Mouse (Mus musculus) CH12F3 (cell line): Measurements from ENCODE around the gene Prss57.

ENCODE experiments used
- in situ Hi-C: fragments of 300-500 bp; cut with MboI; formaldehyde crosslinking; loops from 2 replicates; pipeline ENCODE4 v1.14.3; 2020; ENCODE audit warnings: low sequenced_read_pairs

Prss57 gene

DNA sequence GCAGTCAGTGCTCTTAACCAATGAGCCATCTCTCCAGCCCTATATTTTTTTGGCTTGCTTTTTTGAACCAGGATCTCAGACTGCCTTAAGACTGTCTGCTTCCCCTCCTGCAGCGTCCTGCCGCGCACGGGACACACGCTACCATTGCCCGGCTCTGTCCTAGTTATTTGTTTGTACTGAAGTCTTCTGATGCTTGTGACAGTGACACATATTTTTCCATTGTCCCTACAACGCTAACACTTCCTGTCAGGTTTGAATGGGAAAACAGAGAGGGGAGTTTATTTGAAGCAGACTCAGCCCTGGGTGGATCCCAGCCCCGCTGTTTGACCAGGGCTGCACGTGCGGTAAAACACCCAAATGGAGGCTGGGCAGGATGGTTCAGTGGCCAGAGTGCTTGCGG lies 18.0 kb upstream of the Prss57 start:
- in situ Hi-C loops, result no loop called here

DNA sequence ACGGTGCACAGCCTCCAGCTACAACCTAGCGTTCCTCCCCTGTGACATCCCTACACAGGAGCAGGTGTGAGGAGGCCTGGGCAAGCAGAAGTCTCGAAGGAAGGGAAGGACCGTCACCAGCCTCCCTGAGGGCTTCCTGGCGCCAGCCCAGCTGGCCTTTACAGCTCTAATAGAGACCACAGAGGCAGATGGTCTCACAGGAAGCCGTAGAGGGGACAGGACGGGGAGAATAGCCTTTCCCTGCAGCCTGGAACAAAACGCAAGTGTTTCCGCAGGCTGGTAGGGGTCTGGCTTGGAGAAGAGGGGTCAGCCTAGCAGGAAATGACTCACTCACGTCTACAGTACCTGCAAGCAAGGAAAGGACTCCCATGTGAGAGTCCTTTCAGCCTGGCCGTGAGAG lies 17.1 kb upstream of the Prss57 start:
- in situ Hi-C loops, result no loop called here

DNA sequence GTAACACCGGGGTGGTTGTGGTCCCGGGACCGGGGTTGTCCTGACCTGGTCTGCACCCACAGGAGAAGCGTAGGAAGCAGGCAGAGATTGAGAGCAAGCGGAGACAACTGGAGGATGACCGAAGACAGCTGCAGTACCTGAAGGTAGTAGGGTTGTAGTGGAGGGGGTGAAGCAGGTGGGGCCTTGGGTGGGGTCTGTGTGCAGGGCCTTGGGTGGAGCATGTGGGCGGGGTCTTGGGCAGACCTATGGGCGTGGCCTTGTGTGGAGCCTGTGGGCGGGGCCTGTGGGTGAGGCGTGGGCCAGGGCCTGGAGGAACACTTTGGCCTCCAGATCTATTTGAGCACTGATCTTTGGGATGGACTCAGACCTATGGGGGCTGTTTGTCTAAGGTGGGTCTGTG lies 16.2 kb upstream of the Prss57 start:
- in situ Hi-C loops, result no loop called here

DNA sequence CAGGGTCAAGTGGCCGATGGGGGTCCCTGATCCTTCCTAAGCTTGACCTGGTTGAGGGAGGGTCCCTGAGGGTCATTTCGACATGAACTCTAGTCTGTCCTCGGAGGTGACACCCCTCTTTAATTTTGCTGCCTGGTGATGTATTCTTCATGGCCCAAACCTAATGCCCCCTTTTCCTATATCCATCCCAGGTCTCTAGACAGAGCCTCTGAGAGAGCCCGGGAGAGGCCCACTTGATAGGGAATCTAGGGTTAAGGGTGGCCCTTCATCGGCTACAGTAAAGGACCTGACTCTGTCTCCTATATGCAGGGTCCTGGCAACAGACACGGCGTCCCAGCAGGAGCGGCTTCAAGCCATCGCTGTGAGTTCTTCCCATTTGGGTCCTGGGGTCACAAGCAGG lies 15.6 kb upstream of the Prss57 start:
- in situ Hi-C loops, result no loop called here

DNA sequence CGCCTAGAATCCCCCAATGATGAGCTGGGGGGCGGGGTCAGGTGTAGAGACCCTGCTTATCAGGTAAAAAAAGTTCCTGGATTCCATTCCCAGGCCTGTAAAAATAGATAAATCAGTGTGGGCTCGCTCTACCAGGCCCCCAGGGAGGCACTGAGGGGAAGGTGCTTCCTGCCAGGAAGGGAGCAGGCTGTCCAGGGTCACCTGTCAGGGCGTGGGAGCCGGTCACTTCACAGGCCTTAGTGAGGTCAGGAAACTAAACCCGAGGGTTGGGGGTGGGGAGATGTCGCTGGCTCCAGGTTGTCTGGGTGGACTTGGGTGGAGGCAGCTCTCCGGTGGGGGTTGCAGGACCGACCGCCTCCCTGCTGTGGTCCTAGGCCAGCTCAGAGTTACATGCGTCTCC lies 14.9 kb upstream of the Prss57 start:
- in situ Hi-C loops, result no loop called here

DNA sequence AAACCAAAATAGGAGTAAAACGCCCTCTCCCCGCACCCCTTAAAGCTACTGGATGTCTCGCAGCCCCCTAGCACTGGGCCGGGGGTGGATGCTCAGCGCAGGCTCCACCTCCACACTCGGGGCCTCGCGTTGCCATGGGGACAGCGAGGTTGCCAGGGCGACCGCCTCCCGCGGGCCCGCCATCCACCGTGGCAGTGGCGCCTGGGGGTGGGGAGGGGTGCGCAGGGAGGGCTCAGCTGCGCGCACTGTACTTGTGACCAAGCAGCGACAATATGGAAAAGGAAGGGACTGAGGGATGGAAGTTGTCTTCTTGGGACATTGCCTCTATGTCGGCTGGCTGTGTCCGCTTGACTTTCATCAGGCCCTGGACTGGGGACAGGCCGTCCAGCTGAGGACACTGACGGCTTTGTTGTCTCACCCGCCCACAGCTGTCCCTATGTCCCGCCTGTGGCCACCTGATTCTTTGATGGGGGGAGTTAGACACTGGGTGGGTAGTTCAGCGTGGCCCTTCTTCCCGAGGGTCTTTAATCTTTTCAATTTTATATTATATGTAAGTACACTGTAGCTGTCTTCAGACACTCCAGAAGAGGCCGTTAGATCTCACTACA lies 13.1 kb upstream of the Prss57 start:
- in situ Hi-C loops, result no loop called here

DNA sequence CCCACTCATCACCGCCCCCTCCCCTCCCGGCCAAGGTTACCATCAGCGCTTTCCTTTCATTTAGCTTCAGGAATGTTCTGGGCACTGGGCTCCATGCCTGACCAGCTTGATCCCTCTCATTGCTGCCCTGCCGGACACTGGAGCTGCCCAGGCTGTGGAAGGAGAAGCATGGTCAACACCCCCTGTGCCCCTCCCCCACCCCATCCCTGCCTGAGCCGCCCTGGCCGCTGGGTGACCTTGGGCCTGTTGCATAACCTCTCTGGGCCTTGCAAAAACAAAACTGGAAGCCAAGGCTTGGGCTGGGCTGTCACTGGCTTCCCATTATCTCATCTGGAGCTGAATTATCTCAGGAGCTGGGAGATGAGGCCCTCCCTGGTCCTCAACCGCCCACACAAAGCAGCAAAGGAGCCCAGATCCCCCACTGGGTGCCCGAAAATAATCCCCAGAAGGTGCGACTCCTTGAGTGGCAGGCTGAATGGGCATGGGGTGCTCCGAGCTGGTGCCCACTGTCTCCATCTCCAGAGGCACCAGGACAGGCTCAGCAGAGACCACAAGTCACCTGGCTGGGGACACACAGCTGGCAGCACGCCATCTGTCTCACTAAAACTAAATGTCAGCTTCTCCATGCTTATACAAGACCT lies 11.7 kb upstream of the Prss57 start:
- in situ Hi-C loops, result no loop called here

DNA sequence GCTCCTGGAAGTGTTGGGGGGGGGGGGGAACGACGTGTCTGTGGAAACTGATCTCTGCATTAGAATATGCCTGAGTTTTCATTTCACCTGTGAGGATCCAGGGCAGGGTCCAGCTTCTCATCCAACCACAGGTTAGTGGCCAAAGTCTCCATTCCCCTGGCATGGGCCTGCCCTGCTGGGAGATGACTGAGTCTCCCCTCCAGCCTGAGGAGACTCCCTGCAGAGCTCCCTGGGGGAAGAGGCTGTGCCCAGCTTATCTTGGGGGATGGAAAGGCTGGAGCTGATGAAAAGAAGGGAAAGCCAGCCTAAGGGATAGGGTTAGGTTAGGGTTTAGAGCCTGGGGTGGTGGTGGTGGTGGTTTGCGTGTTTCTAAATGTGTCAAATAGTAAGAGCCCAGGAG lies 11.1 kb upstream of the Prss57 start:
- in situ Hi-C loops, result no loop called here

DNA sequence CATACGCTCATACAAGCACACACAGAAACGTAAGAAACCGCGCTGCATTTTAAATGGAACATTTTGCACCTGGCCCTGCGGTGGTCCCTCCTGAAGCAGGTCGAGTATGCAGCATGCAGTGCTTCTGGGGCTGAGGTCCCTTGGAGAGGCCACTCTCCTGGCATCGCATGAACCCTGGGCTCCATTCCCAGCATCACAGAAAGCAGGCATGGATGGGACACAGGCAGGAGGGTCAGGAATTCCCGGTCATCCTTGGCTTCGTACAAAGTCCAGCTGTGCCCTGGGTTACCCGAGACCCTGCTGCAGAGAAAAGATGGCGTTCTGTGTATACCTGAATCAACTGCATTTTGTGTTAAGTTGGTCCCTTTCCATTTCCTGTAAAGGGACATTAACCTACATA lies 9.7 kb upstream of the Prss57 start:
- in situ Hi-C loops, result no loop called here

DNA sequence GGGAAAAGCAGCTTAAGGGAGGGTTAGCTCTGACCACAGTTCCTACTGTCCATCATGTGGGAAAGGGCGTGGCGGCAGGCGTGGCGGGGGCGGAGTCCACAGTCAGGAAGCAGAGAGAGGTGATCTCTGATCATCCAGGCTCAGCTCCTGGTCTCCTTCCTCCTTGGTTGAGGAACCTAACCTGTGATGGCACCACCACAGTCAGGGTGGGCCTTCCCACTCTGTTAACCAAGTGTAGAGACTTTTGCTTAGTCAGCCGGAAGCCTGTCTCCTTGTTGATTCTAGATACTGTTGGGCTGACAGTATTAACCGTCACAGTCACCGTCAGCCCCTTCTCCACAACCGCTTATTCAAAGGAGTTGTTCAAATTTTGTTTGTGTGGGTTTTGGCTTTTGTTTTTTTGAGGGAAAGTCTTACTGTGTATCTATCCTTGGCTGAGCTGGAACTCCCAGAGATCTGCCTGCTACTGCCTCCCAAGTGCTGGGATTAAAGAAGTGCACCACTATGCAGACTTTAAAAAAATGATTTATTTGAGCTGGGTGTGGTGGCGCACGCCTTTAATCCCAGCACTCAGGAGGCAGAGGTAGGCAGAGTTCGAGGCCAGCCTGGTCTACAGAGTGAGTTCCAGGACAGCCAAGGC lies 7.6 kb upstream of the Prss57 start:
- in situ Hi-C loops, result no loop called here

DNA sequence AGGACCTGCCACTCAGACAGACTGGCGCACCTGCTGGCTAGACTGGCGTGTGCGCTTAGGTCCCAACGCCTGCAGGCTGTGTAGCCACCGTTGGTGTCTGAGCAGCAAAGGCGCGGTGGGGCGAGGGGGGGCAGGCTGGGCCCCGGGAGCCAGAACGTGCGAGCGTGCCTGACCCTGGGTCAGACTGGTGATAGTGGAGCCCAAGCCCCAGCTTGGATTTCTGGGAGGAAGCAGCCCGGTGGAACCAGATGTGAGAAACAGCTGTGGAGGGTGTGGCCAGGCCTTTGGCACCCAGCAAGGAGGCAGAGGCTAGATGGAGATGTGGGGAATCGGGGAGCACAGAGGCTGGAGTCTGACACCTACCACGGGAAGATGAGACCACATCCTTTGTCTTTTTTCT lies 6.6 kb upstream of the Prss57 start:
- in situ Hi-C loops, result no loop called here

DNA sequence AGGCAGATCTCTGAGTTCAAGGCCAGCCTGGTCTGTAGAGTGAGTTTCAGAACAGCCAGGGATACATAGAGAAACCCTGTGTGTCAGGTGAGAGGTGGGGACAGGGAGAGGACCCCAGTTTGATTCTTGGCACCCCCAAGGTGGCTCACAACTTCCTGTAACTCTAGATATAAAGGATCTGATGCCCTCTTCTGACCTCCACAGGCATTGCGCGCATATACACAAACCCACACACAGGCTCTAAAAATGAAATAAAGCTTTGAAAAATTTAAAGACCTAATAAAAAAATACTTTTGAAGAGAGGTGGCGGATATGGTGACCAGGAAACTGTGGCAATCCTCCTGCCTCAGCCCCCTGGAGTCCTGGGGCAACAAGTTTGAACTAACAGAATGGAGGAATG lies 5.1 kb upstream of the Prss57 start:
- in situ Hi-C loops, result no loop called here

DNA sequence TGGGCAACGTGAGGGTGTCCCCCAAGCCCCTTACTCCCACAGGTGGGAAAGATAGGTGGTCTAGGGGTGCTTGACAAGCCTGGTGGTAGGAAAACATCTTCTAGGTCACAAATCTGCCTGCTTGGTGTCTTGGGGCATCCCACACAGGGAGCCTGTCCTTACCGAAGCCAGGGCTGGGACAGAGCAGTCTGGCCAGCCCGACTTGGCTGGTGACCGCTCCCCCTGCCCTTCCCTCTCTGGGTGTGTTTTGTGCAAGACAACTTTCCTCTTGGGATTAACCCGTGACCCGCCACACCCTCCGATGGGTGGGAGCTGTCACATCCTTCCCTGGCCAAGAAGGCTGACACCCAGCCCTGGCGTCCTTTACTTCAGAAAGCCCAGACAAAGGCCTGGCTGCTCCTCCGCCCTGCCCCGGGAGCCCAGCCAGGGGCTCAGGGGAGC lies 3.8 kb upstream of the Prss57 start:
- in situ Hi-C loops, result no loop called here

DNA sequence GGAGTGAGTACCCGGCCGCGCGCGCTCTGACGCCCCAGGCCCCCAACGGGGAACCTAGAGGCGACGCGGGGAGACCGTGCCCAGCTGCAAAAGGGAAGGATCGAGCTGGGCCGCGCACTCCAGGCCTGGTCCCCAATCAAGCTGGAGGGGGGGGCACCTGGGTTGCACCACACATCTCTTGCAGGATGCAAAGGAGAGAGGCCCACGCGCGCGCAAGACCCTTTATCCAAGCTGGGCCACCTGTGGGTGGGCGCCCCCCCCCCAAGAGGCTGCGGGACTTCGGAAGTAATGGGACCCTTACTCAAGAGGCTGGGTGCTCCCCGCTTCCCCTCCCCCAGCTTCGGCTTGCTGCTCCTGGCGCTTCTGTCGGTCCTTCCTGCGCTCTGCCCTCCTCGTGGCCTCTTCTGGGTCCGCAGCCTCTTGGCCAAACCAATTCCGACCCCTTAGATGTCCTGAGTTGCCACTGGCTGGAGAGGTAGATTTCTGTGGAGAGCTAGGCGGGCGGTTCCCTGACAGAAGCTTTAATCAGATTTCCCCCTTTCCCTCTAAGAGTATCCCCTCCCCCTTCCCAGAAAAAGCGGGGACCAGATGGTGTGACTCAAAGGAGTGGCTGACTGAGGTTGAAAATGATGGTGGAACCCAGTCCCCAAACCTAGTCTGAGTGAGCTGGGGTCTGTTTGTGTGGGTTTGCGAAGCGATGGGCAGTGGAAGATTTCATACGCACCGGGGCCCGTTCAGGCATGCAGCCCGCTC lies 3.2 kb upstream of the Prss57 start:
- in situ Hi-C loops, result no loop called here

DNA sequence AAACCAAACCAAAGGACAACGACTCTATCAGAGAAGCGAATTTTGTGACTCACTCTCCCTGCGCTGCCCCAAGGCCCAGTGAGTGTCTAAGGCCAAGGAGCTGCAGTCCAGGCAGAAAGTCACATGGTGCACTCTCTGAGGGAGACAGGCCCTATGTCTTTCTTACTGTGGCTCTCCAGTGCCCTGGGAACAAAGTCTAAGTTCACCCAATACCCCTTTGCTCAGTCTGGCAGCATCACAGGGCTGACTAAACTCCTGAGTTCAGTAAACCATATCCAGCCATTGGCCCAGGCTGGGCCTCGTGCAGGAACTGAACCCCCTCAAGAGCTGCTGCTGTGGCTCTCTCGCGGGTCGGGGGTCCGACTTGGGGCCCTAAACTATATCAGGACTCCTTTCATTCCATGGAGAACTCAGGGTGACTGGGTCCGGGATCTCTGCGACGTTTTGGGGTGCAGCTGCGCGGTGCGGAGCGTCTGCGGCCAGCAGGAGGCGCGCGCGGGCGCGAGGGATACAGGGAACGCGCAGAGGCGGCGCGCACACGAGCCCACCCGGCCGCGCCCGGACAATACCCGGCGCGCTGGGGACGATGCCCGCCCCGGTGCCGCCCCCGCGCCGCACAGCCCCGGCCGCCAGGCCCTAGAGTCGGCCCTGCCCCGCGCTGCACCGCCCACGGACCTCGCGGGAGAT lies 2.4 kb upstream of the Prss57 start, which contains the start of gene Palm:
Palm (plus strand) TSS at position 522 of the 687 bp plus-strand sequence.
- in situ Hi-C loops, result no loop called here

DNA sequence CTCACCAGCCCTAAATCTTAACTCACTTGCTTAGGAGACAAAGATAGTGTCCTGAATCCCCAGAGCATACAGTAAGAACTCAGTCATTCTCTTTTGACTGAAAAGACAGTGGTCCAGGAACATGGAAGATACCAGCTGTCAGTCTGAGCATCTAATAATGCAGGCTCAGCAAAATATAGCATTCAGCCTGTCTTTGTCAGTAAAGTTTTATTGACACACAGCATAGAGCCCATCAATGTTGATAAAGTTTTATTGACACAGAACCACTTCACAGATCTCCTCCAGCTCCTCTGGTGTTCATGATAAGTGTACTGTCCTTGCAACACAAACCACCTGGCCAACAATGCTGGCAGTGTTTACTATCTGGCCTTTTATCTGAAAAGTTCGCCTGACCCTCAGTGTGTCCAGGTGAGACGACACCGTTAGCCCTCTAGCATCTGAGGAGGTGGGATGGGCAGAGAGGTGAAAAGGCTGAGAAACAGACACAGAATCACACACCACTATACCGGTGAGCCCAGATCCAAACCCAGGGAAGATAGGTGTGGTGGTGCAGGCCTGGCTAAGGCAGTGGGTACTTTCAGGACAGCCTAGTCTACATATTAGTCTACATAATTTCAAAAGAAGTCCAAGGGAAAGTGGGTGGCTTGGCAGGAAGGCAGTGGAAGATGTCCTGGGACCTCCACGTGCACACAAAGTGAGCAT lies 1.7 kb upstream of the Prss57 start:
- in situ Hi-C loops, result no loop called here

DNA sequence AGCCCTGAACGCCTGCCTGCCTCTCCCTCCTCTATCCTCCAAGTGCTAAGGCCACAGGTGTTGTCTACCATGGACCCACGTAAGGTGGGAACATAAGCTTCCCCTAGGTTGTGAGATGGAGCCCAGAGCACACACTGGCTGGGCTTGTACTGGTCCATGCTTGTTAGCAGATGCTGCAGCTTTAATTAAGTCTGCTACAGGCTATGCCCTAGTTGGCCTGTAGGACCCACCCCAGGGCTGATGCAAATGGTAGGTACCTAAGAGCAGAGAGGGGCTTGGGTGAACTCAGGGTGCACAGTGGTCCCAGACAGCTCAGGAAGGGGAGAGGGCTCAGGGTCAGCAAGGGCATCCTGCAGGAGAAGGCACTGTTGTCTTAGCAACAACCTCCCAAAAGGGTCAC lies 1.2 kb downstream of the Prss57 start:
- in situ Hi-C loops, result no loop called here

DNA sequence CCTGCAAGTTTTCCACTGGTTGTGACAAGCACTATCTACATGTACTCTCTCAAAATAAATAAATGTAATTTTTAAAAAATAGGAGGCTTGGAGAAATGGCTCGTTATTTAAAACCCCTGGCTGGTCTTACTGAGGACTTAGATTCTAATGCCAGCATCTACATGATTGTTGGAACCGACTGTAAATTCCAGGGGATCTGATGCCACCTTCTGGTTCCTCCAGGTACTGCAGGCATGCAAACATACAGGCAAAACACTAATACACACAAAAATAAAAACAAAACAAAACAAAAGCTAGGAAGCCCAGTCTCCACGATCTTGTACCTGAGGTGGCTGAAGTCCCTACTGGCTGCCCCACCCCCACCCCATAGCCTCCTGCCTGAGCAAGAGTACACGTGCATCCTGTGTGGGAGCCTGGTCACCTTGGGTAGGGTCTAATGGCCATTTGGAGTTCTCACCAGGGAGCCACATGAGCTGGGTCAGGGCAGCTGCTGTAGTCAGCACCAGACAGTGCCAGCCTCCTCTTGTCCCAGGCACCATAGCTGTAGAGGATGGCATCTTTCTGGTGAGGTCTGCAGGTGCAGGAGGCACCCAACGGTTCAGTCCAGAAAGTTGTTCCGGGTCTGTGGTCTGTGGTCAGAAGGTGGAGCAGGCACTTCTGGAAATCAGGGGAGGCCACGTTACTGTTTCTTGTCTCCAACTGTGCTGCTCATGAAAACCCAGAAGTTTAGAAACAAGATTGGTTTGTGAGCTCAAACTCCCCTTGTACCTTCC lies 2.2 kb downstream of the Prss57 start:
- in situ Hi-C loops, result no loop called here

DNA sequence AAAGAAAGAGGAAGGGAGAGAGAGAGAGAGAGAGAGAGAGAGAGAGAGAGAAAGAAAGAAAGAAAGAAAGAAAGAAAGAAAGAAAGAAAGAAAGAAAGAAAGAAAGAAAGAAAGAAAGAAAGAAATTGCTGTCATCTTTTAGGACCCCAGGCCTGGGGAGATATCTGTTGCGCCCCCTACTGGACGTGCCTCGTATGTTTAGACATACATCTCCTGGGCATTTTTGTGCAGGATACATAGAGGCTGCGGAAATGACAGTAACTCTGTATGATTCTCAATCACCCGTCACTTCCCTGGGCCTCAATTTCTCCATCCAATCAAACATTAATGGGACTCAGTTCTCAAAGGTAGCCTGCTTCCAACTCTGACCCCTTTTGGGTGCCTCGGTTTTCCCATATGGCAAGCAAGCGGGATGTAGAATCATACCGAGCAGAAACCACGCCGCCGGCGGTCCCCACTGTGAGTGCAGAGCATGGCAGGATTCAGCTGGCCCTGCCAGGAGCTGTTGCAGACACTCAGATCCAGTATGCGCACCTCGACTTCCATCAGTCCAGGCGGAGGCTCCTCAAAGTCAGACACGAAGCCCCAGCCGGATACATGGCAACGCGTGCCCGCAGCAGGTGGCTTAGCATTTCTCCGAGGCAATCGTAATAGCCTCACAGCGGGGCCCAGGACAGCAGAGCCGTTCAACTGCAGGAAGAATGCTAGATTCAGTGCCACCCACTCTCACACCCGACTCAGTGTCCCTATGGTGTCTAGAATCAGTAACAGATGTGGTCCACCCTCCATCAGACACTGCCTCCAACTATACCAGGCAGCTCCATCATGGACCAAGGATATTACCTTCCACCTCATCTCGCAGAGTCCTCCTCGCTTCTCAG lies 6.6 kb downstream of the Prss57 start:
- in situ Hi-C loops, result no loop called here
